Mouse (Mus musculus) forebrain, embryonic 14.5 days (tissue): ENCODE data around the gene Bloc1s1. TPM values are rescaled to one million over a fixed set of nuclear protein-coding genes. Genes with fewer than 3 reads are reported as not detected.

Experiments
- ATAC-seq: fragments of 200-750 bp; cut with Nextera tagmentation; 2 replicates; pipeline ENCODE4 v1.8.0; 2017; ENCODE audit warnings: mild to moderate bottlenecking, moderate library complexity
- DNase-seq: peaks from one replicate; pipeline ENCODE4 v3.0.0-alpha.2; 2015; ENCODE audit warnings: low spot score
- H3K27ac ChIP-seq: fragments of 300-500 bp; sonication (generic); 2 replicates; pipeline ENCODE4 v1.5.1; 2014; ENCODE audit warnings: low read depth, mild to moderate bottlenecking, control low read depth, low read length, moderate library complexity
- H3K27me3 ChIP-seq: fragments of 300-500 bp; sonication (generic); replicated peaks from 2 replicates; pipeline ENCODE4 v1.6.1; 2014; ENCODE audit warnings: low read length, control low read depth, mixed read lengths; ENCODE audit not compliant: control insufficient read depth, insufficient read depth
- H3K36me3 ChIP-seq: fragments of 300-500 bp; sonication (generic); 2 replicates; pipeline ENCODE4 v1.6.1; 2014; ENCODE audit warnings: low read length, control low read depth; ENCODE audit not compliant: control insufficient read depth, insufficient read depth
- H3K4me1 ChIP-seq: fragments of 300-500 bp; sonication (generic); 2 replicates; pipeline ENCODE4 v1.6.1; 2014; ENCODE audit warnings: antibody characterized with exemption, low read length, control low read depth; ENCODE audit not compliant: control insufficient read depth, insufficient read depth
- H3K4me2 ChIP-seq: fragments of 300-500 bp; sonication (generic); 2 replicates; pipeline ENCODE4 v1.6.1; 2014; ENCODE audit warnings: mild to moderate bottlenecking, control low read depth, low read length
- H3K4me3 ChIP-seq: fragments of 300-500 bp; sonication (generic); 2 replicates; pipeline ENCODE4 v1.5.1; 2014; ENCODE audit warnings: low read depth, low read length, control low read depth
- H3K9ac ChIP-seq: fragments of 300-500 bp; sonication (generic); 2 replicates; pipeline ENCODE4 v1.6.1; 2014; ENCODE audit warnings: mild to moderate bottlenecking, low read length, control low read depth, moderate library complexity
- H3K9me3 ChIP-seq: fragments of 300-500 bp; sonication (generic); replicated peaks from 2 replicates; pipeline ENCODE4 v1.6.1; 2016; ENCODE audit warnings: low read length, control low read depth, mixed read lengths; ENCODE audit not compliant: control insufficient read depth
- WGBS: fragments of 180-500 bp; shearing (Covaris S2); extraction: QIAGEN DNeasy Blood & Tissue Kit; methylation state at CpG from one replicate; pipeline ENCODE4 v1.1.7; 2014; 5-methylcytosine and 5-hydroxymethylcytosine counted together
- polyA plus RNA-seq: library from polyadenylated mRNA; unstranded; fragments of >200 nt; fragmentation: Nextera tagmentation; extraction: Ambion mirVana; gene quantifications from 2 replicates; pipeline ENCODE4 v1.2.1, GENCODE M21; 2014

The Bloc1s1 gene
- polyA plus RNA-seq, 1 experiment from 2014 or later = 295 TPM

- Histone ChIP-seq H3K27me3 (peaks cover 6% of the 10 kb centered on the region), H3K4me2 (peak overlapping the region; percentile 32), H3K9ac (no peak overlapping the region), H3K27ac (no peak overlapping the region), H3K4me1 (peaks cover 8% of the 10 kb centered on the region; the same call in 1 of the 2 replicates), H3K9me3 (no peaks in the 10 kb centered on the region), H3K4me3 (no peak overlapping the region), H3K36me3 (no peaks in the 10 kb centered on the region)
- DNase-seq (peak; percentile 95), ATAC-seq (0 out of 2 replicates have a peak, but pooled peaks have one; percentile 2)
- under 1% methylated on average over 9 of the region's 9 CpGs for WGBS
Measured at GRCm38 (mm10) chr10:128895437-128895836, 28.4 kb downstream of the Bloc1s1 start.

- peaks cover 6% of the 10 kb centered on the region; the same call in 1 of the 2 replicates for H3K36me3 ChIP-seq
- H3K4me2 ChIP-seq = peak overlapping the region; percentile 88
- peak overlapping the region; percentile 95 for H3K27ac ChIP-seq
- peaks cover 6% of the 10 kb centered on the region for H3K27me3 ChIP-seq
- peaks cover 20% of the 10 kb centered on the region for H3K4me1 ChIP-seq
- peak overlapping the region; percentile 65 for H3K4me3 ChIP-seq
- ATAC-seq (peak; percentile 21), DNase-seq (no peak)
- peak overlapping the region; percentile 83 for H3K9ac ChIP-seq
- H3K9me3 ChIP-seq = no peaks in the 10 kb centered on the region
- 4% methylated on average over 9 of the region's 9 CpGs for WGBS
Measured at GRCm38 (mm10) chr10:128892246-128892645, 31.6 kb downstream of the Bloc1s1 start.

GRCm38 (mm10) chr10:128891296-128892094, 32.3 kb downstream of the Bloc1s1 start, which contains the start of gene Gdf11:
Gdf11 (minus strand) TSS chr10:128891718.
- peak; percentile 89 for ATAC-seq
- peak within 1 kb of the TSS; percentile 88 for H3K4me2 ChIP-seq
- peak within 1 kb of the TSS; percentile 65 for H3K4me3 ChIP-seq
- H3K36me3 ChIP-seq = peaks cover 12% of the 10 kb centered on the region; the same call in 1 of the 2 replicates
- WGBS = 4% methylated on average over 52 of the region's 89 CpGs
- peak within 1 kb of the TSS; percentile 83 for H3K9ac ChIP-seq
- no peaks in the 10 kb centered on the region for H3K9me3 ChIP-seq
- peak; percentile 94 for DNase-seq
- H3K4me1 ChIP-seq = peaks cover 20% of the 10 kb centered on the region
- peaks cover 6% of the 10 kb centered on the region for H3K27me3 ChIP-seq
- H3K27ac ChIP-seq = peak within 1 kb of the TSS; percentile 95

DNA sequence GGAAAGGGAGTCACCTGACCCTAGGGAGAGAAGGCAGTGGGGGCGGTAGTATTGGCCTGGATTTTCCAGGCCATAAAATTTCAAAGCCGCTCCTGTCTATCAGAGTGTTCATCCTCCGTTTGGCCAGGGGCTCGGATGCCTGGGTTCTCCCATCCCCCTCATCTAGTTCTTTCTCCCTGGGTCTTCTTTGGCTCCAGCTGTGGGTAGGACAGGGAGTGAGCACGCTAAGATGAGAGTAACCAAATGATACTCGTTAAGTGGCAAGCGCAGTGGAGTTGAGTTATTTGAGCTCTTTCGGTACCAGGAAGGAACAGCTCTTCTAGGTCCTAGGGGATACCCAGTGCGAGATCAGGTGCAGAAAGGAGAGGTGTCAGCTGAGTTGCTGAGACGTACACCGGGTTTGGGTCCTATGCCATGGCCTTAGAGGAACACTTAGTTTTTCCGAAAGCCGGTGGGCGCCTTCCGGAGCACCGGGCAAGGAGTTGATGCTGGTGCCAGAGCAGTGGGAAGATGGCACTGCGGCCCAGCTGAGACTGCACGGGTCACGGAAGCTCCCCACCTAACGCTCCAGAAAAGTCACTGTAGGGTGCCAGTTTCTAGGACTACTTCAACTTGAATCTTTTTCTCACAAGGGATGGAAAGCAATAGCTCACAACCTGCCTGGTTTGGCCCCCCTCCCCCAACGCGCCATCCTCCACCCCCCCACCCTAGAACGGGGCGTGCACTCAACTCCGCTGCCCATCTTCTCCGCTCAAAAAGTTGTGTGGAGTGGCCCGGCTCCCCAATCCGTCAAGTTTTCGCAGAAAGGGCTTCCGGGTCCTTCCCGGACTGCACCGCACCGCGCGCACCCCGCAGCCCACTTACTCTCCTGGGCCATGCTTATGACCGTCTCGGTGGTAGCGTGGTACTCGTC, 33.2 kb downstream of the Bloc1s1 start:
- peak; percentile 28 for DNase-seq
- Histone ChIP-seq H3K9me3 (no peaks in the 10 kb centered on the region), H3K4me1 (peaks cover 17% of the 10 kb centered on the region), H3K27ac (peak overlapping the region; percentile 95), H3K36me3 (peaks cover 20% of the 10 kb centered on the region), H3K4me2 (peak overlapping the region; percentile 88), H3K9ac (peak overlapping the region; percentile 83), H3K4me3 (peak overlapping the region; percentile 65), H3K27me3 (peaks cover 1% of the 10 kb centered on the region; the same call in 1 of the 2 replicates)
- ATAC-seq = peak; percentile 25
- WGBS = under 1% methylated on average over 40 of the region's 40 CpGs

GRCm38 (mm10) chr10:128889846-128890245, 34.0 kb downstream of the Bloc1s1 start:
- ATAC-seq (no peak), DNase-seq (no peak)
- H3K27ac ChIP-seq = peak overlapping the region; percentile 29
- peaks cover 17% of the 10 kb centered on the region for H3K4me1 ChIP-seq
- H3K27me3 ChIP-seq = no peaks in the 10 kb centered on the region
- H3K36me3 ChIP-seq = peaks cover 28% of the 10 kb centered on the region
- peak overlapping the region; percentile 88 for H3K4me2 ChIP-seq
- H3K9me3 ChIP-seq = no peaks in the 10 kb centered on the region
- peak overlapping the region; percentile 83; the same call in 1 of the 2 replicates for H3K9ac ChIP-seq
- WGBS = 0% methylated on average over 1 of the region's 2 CpGs
- H3K4me3 ChIP-seq = peak overlapping the region; percentile 65

GRCm38 (mm10) chr10:128888941-128889827, 34.7 kb downstream of the Bloc1s1 start:
- Histone ChIP-seq H3K9ac (peak overlapping the region; percentile 56), H3K27ac (peak overlapping the region; percentile 67), H3K9me3 (no peaks in the 10 kb centered on the region), H3K4me3 (peak overlapping the region; percentile 65), H3K4me2 (peak overlapping the region; percentile 88), H3K4me1 (peaks cover 17% of the 10 kb centered on the region), H3K27me3 (no peaks in the 10 kb centered on the region), H3K36me3 (peaks cover 34% of the 10 kb centered on the region)
- WGBS = 0% methylated on average over 5 of the region's 7 CpGs
- DNase-seq (peak; percentile 79), ATAC-seq (peak; percentile 18; the same call in 1 of the 2 replicates)

DNA sequence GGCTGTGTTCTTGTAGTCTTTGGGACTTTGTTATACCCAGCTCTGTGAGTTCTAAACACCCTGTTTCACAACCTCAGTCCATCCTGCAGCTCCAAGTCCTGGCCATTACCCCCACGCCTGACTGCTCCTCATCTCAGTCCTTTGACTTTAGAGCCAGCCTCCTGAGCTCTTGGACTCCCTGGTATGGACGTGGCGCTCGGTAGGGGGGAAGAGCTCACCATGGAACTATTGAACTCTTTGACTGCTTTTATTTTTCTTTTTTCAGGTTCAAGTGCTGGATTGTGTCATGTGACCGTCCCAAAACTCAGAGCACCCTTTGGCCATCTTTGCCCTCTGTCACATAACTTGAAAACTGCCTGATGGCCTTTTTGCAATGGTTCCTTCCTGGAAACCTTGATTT, 41.8 kb downstream of the Bloc1s1 start:
- no peak overlapping the region for H3K9ac ChIP-seq
- no peak overlapping the region for H3K27ac ChIP-seq
- no peak for ATAC-seq
- no peak for DNase-seq
- H3K9me3 ChIP-seq = no peaks in the 10 kb centered on the region
- peaks cover 60% of the 10 kb centered on the region for H3K36me3 ChIP-seq
- H3K27me3 ChIP-seq = no peaks in the 10 kb centered on the region
- no peak overlapping the region for H3K4me2 ChIP-seq
- 77% methylated on average over 5 of the region's 5 CpGs for WGBS
- H3K4me1 ChIP-seq = no peaks in the 10 kb centered on the region
- no peak overlapping the region for H3K4me3 ChIP-seq

GRCm38 (mm10) chr10:128878811-128879210, 45.0 kb downstream of the Bloc1s1 start:
- Histone ChIP-seq H3K27ac (no peak overlapping the region), H3K36me3 (peaks cover 45% of the 10 kb centered on the region), H3K27me3 (no peaks in the 10 kb centered on the region), H3K4me2 (no peak overlapping the region), H3K4me1 (no peaks in the 10 kb centered on the region), H3K9ac (no peak overlapping the region), H3K9me3 (no peaks in the 10 kb centered on the region), H3K4me3 (no peak overlapping the region)
- WGBS = 99% methylated on average over 2 of the region's 2 CpGs
- DNase-seq (no peak), ATAC-seq (no peak)
